Mouse (Mus musculus): ENCODE data around the gene Phlda2.

The Phlda2 gene

GRCm38 (mm10) chr7:143461920-143462319 lies 41.0 kb downstream of the Phlda2 start:
- no peak for DNase-seq (ENCODE audit: low spot score)

- DNase-seq (ENCODE audit: low spot score) = no peak
Observed at GRCm38 (mm10) chr7:143461294-143461870, 41.6 kb downstream of the Phlda2 start.

GRCm38 (mm10) chr7:143460874-143461273 lies 42.1 kb downstream of the Phlda2 start, which contains the start of gene Cdkn1c:
Gene Cdkn1c (minus strand): TSS chr7:143461050.
- peak; percentile 90 for DNase-seq (ENCODE audit: low spot score)

- no peak for DNase-seq (ENCODE audit: low spot score)
Observed at GRCm38 (mm10) chr7:143460217-143460834, 42.6 kb downstream of the Phlda2 start.

GRCm38 (mm10) chr7:143459332-143460211 lies 43.4 kb downstream of the Phlda2 start:
- no peak for DNase-seq (ENCODE audit: low spot score)

GRCm38 (mm10) chr7:143458963-143459331 lies 44.0 kb downstream of the Phlda2 start:
- DNase-seq (ENCODE audit: low spot score) = no peak

All from testis, postnatal 14 days (tissue).